Mouse (Mus musculus): ENCODE results near the gene Spp2.

Spp2 gene

DNA sequence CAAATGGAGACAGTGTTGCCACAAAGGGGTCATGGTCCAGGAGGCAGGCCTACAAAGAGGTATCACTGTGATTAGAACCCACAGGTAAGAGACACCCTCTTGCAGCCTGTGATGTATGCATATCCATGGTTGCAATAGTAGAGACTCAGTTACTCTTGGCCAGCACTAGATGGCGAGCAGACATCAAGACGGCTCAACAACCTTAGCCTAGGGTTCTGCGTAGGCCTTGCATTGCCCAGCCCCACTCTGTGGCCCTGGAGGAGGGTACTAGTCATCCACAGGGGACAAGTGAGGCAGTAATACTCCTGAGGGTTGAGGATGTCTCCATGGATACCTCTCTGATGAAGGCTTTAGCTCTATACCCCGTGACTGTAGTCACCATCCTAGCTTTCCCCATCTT is 59.0 kb downstream of the Spp2 start:
- in situ Hi-C loops (cut with MboI) = no loop called here

- in situ Hi-C loops (cut with MboI) = no loop called here
These were observed 59.7 kb downstream of the Spp2 start for GRCm38 (mm10) chr1:88466325-88467064.

DNA sequence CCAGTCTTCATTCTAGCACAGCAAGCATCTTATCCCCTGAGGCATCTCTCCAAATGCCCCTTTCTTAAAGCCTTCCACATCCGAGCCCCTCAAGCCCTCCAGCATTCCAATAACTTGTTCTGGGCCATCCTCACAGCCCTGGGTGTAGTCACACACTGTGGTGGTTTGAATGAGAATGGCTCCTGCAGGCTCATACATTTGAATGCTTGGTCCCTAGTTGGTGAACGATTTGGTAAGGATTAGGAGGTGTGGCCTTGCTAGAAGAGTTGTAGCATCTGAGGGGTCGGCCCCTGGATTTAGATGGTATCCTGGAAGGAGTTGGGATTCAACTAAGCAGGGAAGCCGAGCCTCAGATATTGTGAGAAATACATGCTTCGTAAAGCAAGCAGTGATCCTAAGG is 61.1 kb downstream of the Spp2 start:
- in situ Hi-C loops (cut with MboI) = no loop called here

DNA sequence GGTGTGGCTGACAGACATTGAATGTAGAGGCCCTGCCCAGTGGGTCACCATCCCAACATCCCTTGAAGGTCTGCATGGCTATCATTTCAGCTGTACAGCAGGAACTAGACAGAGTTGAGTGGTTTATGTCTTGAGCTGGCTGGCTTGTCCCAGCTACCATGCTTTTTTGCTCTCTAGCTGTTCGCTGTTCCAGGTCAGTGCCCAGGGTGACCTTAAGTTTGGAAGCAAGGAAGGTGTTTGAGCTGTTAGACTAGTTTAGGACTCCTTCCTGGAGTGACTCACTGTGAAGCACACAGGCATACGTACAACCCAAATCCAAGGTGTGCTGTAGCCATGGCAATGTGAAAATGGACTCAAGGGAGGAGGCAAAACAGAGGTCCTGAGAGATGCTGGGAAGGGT is 61.6 kb downstream of the Spp2 start:
- in situ Hi-C loops (cut with MboI) = no loop called here

DNA sequence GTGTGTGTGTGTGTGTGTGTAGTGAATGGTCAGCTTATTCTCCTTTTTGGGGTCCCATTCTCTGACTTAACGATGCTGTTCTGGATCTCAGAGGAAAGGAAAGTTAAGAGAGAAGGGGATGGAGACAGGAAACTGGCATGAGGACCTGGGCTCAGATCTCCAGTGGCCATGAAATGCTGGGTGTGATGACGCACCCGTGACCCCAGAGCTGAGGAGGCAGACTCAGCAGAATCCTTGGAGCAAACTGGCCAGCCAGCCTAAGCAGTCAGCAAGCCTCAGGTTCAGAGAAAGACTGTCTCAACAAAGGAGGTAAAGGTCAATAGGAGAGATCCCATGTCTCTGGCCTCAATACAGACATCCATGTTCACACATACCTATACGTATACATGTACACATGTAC is 63.0 kb downstream of the Spp2 start:
- in situ Hi-C loops (cut with MboI) = no loop called here

GRCm38 (mm10) chr1:88472258-88472657 is 65.5 kb downstream of the Spp2 start:
- in situ Hi-C loops (cut with MboI) = no loop called here

DNA sequence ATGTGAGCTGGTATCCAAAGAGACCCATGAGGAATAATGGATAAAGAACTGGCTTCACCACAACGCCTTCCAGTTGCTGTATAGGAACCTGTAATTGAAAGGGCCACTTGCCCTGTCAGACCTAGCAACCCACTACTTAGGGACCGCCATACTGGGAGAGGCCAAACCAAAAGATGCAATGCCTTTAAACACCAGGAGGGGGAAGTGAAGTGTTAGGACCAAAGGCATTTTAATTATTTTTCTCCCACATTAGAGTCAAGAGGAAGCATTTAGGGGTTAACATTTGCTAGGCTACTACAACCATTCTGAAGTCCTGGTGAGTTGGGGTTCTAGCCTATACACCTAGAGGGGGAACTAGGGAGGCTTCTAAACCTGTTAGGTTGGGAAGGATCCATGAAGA is 67.1 kb downstream of the Spp2 start:
- in situ Hi-C loops (cut with MboI) = no loop called here

GRCm38 (mm10) chr1:88474598-88474997 is 67.8 kb downstream of the Spp2 start:
- in situ Hi-C loops (cut with MboI) = no loop called here

DNA sequence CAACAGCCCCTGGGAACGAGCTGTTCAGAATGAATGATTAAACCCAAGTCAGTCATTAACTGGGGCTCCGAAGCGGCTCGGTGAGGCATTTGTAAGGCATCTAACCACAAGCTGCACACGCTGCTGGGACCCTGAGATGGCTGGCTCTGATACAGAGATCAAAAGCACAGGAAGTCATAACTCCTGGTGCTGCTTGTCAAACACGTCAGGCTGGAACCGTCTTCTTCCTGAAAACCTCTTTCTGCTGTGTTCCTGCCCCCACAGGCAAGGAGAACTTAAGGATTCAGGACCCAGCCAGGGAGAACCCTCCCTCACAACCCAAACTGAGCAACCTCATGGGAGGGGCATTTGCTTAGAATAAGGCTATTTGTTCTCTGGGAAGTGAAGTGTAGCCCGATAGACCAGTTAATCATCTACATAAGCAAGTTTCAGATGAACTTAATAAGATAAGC is 68.8 kb downstream of the Spp2 start:
- in situ Hi-C loops (cut with MboI) = no loop called here
